Mouse (Mus musculus) kidney, postnatal 0 days (tissue): ENCODE measurements around the gene Lce1h. TPM values are rescaled to one million over a fixed set of nuclear protein-coding genes. Genes with fewer than 3 reads are reported as not detected.

Experiments
- ATAC-seq: fragments of 200-750 bp; cut with Nextera tagmentation; replicated peaks from 2 replicates; pipeline ENCODE4 v1.8.0; 2017; ENCODE audit warnings: low read depth, moderate number of reproducible peaks, moderate TSS enrichment, moderate library complexity; ENCODE audit not compliant: low FRiP score
- DNase-seq: peaks from one replicate; pipeline ENCODE4 v3.0.0-alpha.2; 2016; ENCODE audit warnings: low spot score
- H3K27ac ChIP-seq: fragments of 300-500 bp; sonication (generic); 2 replicates; pipeline ENCODE4 v1.5.1; 2014; ENCODE audit warnings: mild to moderate bottlenecking
- H3K27me3 ChIP-seq: fragments of 300-500 bp; sonication (generic); 2 replicates; pipeline ENCODE4 v1.6.1; 2014; ENCODE audit warnings: low read length, mixed read lengths; ENCODE audit not compliant: insufficient read depth
- H3K36me3 ChIP-seq: fragments of 300-500 bp; sonication (generic); 2 replicates; pipeline ENCODE4 v1.6.1; 2014; ENCODE audit warnings: low read length, mixed read lengths; ENCODE audit not compliant: insufficient read depth
- H3K4me1 ChIP-seq: fragments of 300-500 bp; sonication (generic); replicated peaks from 2 replicates; pipeline ENCODE4 v1.6.1; 2014; ENCODE audit warnings: antibody characterized with exemption, low read length, mixed read lengths; ENCODE audit not compliant: insufficient read depth
- H3K4me2 ChIP-seq: fragments of 300-500 bp; sonication (generic); 2 replicates; pipeline ENCODE4 v1.6.1; 2014; ENCODE audit warnings: mild to moderate bottlenecking, low read length, moderate library complexity, mixed read lengths
- H3K4me3 ChIP-seq: fragments of 300-500 bp; sonication (generic); replicated peaks from 2 replicates; pipeline ENCODE4 v1.5.1; 2014; ENCODE audit warnings: low read depth, low read length
- H3K9ac ChIP-seq: fragments of 300-500 bp; sonication (generic); 2 replicates; pipeline ENCODE4 v1.6.1; 2014; ENCODE audit warnings: low read depth, low read length
- H3K9me3 ChIP-seq: fragments of 300-500 bp; sonication (generic); replicated peaks from 2 replicates; pipeline ENCODE4 v1.6.1; 2016; ENCODE audit warnings: low read length, inconsistent platforms, mixed read lengths
- CTCF ChIP-seq: IDR thresholded peaks from 2 replicates; pipeline ENCODE4 v1.5.1; 2016; ENCODE audit warnings: antibody characterized with exemption, low read depth, mild to moderate bottlenecking, moderate library complexity
- WGBS: fragments of 180-500 bp; shearing (Covaris S2); extraction: QIAGEN DNeasy Blood & Tissue Kit; methylation state at CpG from one replicate; pipeline ENCODE4 v1.1.7; 2014; 5-methylcytosine and 5-hydroxymethylcytosine counted together
- polyA plus RNA-seq: library from polyadenylated mRNA; unstranded; fragments of >200 nt; fragmentation: Nextera tagmentation; extraction: Ambion mirVana; gene quantifications from 2 replicates; pipeline ENCODE4 v1.2.1, GENCODE M21; 2015

The Lce1h gene
- polyA plus RNA-seq: not detected in 2 replicates

GRCm38 (mm10) chr3:92764965-92765364 is at the start of gene Lce1h:
TSS of gene Lce1h (minus strand) at chr3:92765065.
- Histone ChIP-seq H3K27ac (no peak within 1 kb of the TSS), H3K4me2 (no peak within 1 kb of the TSS), H3K9me3 (no peaks in the 10 kb centered on the region), H3K9ac (no peak within 1 kb of the TSS), H3K4me1 (no peaks in the 10 kb centered on the region), H3K27me3 (no peaks in the 10 kb centered on the region), H3K36me3 (no peaks in the 10 kb centered on the region), H3K4me3 (no peak within 1 kb of the TSS)
- 95% methylated on average over 1 of the region's 1 CpGs for WGBS
- TF ChIP-seq CTCF: no peak
- no peak for ATAC-seq
- no peak for DNase-seq

GRCm38 (mm10) chr3:92807791-92808190 is 42.9 kb upstream of the Lce1h start, which contains the start of gene Lce1k:
TSS of gene Lce1k (minus strand) at chr3:92807891.
- ATAC-seq (no peak), DNase-seq (no peak)
- H3K27me3 ChIP-seq: no peaks in the 10 kb centered on the region
- H3K9ac ChIP-seq: no peak within 1 kb of the TSS
- no peak for TF ChIP-seq CTCF
- H3K4me1 ChIP-seq: no peaks in the 10 kb centered on the region
- no peak within 1 kb of the TSS for H3K4me2 ChIP-seq
- no peak within 1 kb of the TSS for H3K4me3 ChIP-seq
- no peak within 1 kb of the TSS for H3K27ac ChIP-seq
- H3K36me3 ChIP-seq: no peaks in the 10 kb centered on the region
- H3K9me3 ChIP-seq: no peaks in the 10 kb centered on the region

GRCm38 (mm10) chr3:92790414-92790813 is 25.5 kb upstream of the Lce1h start, which contains the start of gene Lce1j:
TSS of gene Lce1j (minus strand) at chr3:92790514.
- H3K4me1 ChIP-seq: no peaks in the 10 kb centered on the region
- no peak for DNase-seq

GRCm38 (mm10) chr3:92778799-92779198 is 13.9 kb upstream of the Lce1h start, which contains the start of gene Lce1i:
TSS of gene Lce1i (minus strand) at chr3:92778899.
- ATAC-seq: no peak
- H3K27ac ChIP-seq: no peak within 1 kb of the TSS
- TF ChIP-seq CTCF: no peak
- no peaks in the 10 kb centered on the region for H3K36me3 ChIP-seq
- no peak within 1 kb of the TSS for H3K4me3 ChIP-seq
- 80% methylated on average over 1 of the region's 1 CpGs for WGBS
- H3K9me3 ChIP-seq: no peaks in the 10 kb centered on the region
- no peak within 1 kb of the TSS for H3K9ac ChIP-seq
- no peak for DNase-seq
- no peak within 1 kb of the TSS for H3K4me2 ChIP-seq
- H3K27me3 ChIP-seq: no peaks in the 10 kb centered on the region
- no peaks in the 10 kb centered on the region for H3K4me1 ChIP-seq

More at GRCm38 (mm10) chr3:92790414-92790813, 25.5 kb upstream of the Lce1h start, which contains the start of gene Lce1j:
- no peak for TF ChIP-seq CTCF
- Histone ChIP-seq H3K4me2 (no peak within 1 kb of the TSS), H3K9me3 (no peaks in the 10 kb centered on the region), H3K9ac (no peak within 1 kb of the TSS), H3K4me3 (no peak within 1 kb of the TSS), H3K27me3 (no peaks in the 10 kb centered on the region), H3K36me3 (no peaks in the 10 kb centered on the region), H3K27ac (no peak within 1 kb of the TSS)
- ATAC-seq: no peak
- WGBS: 93% methylated on average over 1 of the region's 1 CpGs

- H3K27ac ChIP-seq: no peak overlapping the region
- no peaks in the 10 kb centered on the region for H3K36me3 ChIP-seq
- WGBS: 22% methylated on average over 3 of the region's 3 CpGs
- H3K4me3 ChIP-seq: no peak overlapping the region
- DNase-seq (peak; percentile 16), ATAC-seq (no peak)
- H3K4me1 ChIP-seq: no peaks in the 10 kb centered on the region
- H3K9ac ChIP-seq: no peak overlapping the region
- no peak overlapping the region for H3K4me2 ChIP-seq
- TF ChIP-seq CTCF: peak; percentile 63
- H3K9me3 ChIP-seq: no peaks in the 10 kb centered on the region
- H3K27me3 ChIP-seq: no peaks in the 10 kb centered on the region
These were observed 6.7 kb upstream of the Lce1h start for GRCm38 (mm10) chr3:92771573-92771972.

GRCm38 (mm10) chr3:92753197-92753596 is 11.7 kb downstream of the Lce1h start:
- ATAC-seq: no peak
- peak; percentile 39; the same call in 1 of the 2 replicates for TF ChIP-seq CTCF
- H3K4me3 ChIP-seq: no peak overlapping the region
- H3K27ac ChIP-seq: no peak overlapping the region
- H3K4me1 ChIP-seq: no peaks in the 10 kb centered on the region
- H3K27me3 ChIP-seq: no peaks in the 10 kb centered on the region
- H3K36me3 ChIP-seq: no peaks in the 10 kb centered on the region
- DNase-seq: peak; percentile 1
- WGBS: 38% methylated on average over 3 of the region's 3 CpGs
- no peak overlapping the region for H3K4me2 ChIP-seq
- no peak overlapping the region for H3K9ac ChIP-seq
- no peaks in the 10 kb centered on the region for H3K9me3 ChIP-seq

GRCm38 (mm10) chr3:92752238-92752637 is 12.6 kb downstream of the Lce1h start, which contains the start of gene Lce1g:
TSS of gene Lce1g (minus strand) at chr3:92752338.
- Histone ChIP-seq H3K4me1 (no peaks in the 10 kb centered on the region), H3K4me2 (no peak within 1 kb of the TSS), H3K9me3 (no peaks in the 10 kb centered on the region), H3K9ac (no peak within 1 kb of the TSS), H3K36me3 (no peaks in the 10 kb centered on the region), H3K27me3 (no peaks in the 10 kb centered on the region), H3K27ac (no peak within 1 kb of the TSS), H3K4me3 (no peak within 1 kb of the TSS)
- no peak for ATAC-seq
- WGBS: 86% methylated on average over 1 of the region's 1 CpGs
- DNase-seq: no peak
- no peak for TF ChIP-seq CTCF
